Mouse (Mus musculus): ENCODE results near the gene Tmem87b. TPM values are rescaled to one million over a fixed set of nuclear protein-coding genes. Genes with fewer than 3 reads are reported as not detected.

Tmem87b gene
- polyA plus RNA-seq, 1 experiment from 2014 or later: 25.3 TPM

DNA sequence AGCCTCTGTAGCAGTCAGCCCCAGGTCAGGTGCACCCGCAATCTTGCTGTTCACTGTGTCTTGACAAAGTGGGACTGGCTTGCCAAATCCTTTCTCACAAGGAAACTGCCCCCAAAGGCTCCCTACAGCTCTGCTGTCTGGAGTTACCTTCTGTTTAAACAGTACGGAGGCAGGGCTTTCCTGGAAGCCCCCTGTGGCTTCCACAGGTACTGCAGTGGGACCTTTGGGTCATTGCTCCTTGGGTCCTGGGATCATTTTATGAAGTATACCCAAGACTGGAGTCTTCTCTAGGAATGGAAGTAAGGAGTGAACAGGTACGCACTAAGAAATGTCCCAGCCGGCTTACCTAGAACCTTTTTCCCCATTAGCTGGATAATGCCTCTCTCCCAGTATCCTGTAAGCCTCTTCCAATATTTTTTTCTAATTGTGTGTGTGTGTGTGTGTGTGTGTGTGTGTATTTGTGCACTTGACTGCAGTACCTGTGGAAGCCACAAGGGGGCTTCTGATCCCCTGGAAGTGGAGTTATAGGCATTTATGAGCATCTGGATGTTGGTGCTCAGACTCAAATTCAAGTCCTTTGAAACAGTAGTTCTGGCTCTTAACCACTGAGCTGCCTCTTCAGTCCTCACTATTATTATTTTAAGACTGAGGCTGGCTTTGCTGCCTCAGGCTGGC is 72.9 kb downstream of the Tmem87b start:
- H3K4me2 ChIP-seq (ENCODE audit: low read depth, low read length): no peak overlapping the region
- peaks cover 5% of the 10 kb centered on the region; the same call in 1 of the 2 replicates for H3K4me1 ChIP-seq (ENCODE audit: control insufficient read depth, insufficient read depth, low read length)
- peaks cover 3% of the 10 kb centered on the region for H3K9me3 ChIP-seq (replicated peaks; ENCODE audit: control insufficient read depth, low read length)
- no peak for ATAC-seq (replicated peaks; ENCODE audit: extremely low read depth, insufficient read depth, low FRiP score)
- WGBS: 87% methylated on average over 4 of the region's 4 CpGs
- no peak overlapping the region for H3K4me3 ChIP-seq (ENCODE audit: low read length)
- no peaks in the 10 kb centered on the region for H3K36me3 ChIP-seq (ENCODE audit: control insufficient read depth, insufficient read depth)
- no peak overlapping the region for H3K9ac ChIP-seq (ENCODE audit: low read length)
- H3K27me3 ChIP-seq (ENCODE audit: control insufficient read depth, insufficient read depth, low read length): no peaks in the 10 kb centered on the region; the same call in 1 of the 2 replicates
- H3K27ac ChIP-seq (ENCODE audit: low read length): no peak overlapping the region

DNA sequence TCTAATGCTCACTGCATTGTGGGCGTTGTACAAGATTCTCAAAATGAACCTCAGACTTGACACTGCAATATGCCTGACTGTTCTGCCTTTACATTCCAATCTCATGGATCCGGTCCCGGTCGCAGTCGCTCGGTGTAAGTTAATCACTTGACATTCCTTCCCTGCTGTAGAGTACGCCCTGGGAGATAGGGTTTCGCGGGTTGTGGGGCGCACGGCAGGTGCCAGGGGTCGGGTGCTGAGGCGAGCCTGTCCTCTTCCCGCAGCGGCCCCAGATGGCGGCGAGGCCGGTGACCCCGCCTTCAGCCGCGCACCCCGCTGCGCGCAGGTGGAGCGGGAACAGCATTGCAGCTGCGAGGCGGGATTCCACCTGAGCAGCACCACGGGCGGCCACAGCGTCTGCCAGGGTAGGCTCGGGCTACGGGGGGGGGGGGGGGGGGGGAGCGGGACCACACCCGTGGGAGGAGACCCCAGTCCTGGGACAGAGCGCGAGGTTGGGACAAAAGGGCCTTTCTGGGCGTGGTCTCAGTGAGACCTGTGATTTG is 74.3 kb downstream of the Tmem87b start:
- Histone ChIP-seq H3K27me3 (ENCODE audit: control insufficient read depth, insufficient read depth, low read length) (no peaks in the 10 kb centered on the region; the same call in 1 of the 2 replicates), H3K36me3 (ENCODE audit: control insufficient read depth, insufficient read depth) (no peaks in the 10 kb centered on the region), H3K4me1 (ENCODE audit: control insufficient read depth, insufficient read depth, low read length) (peaks cover 5% of the 10 kb centered on the region; the same call in 1 of the 2 replicates), H3K9me3 (replicated peaks; ENCODE audit: control insufficient read depth, low read length) (peaks cover 3% of the 10 kb centered on the region), H3K4me3 (ENCODE audit: low read length) (peak overlapping the region; percentile 55), H3K27ac (ENCODE audit: low read length) (no peak overlapping the region), H3K4me2 (ENCODE audit: low read depth, low read length) (peak overlapping the region; percentile 85), H3K9ac (ENCODE audit: low read length) (peak overlapping the region; percentile 62)
- peak; percentile 28; the same call in 1 of the 2 replicates for ATAC-seq (replicated peaks; ENCODE audit: extremely low read depth, insufficient read depth, low FRiP score)
- WGBS: 4% methylated on average over 31 of the region's 37 CpGs

DNA sequence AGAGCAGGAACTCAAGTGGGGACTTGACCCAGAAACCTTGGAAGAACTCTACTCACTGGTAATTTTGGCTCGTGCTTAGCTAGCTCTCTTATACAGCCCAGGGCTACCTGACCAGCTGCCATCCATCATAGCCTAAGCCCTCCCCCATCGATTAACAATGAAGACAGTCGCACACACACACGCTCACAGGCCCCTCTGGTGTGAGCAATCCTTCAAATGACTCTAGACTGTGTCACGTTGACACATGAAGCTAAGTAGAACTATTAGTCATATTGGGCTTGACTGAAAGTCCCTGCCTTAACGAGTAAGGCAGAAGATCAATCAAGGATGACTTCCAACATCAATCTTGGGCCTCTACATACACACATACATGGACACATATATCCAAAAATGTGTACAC is 84.9 kb downstream of the Tmem87b start:
- no peaks in the 10 kb centered on the region for H3K27me3 ChIP-seq (ENCODE audit: control insufficient read depth, insufficient read depth, low read length)
- H3K9me3 ChIP-seq (replicated peaks; ENCODE audit: control insufficient read depth, low read length): peaks cover 10% of the 10 kb centered on the region; the same call in 1 of the 2 replicates
- no peaks in the 10 kb centered on the region for H3K4me1 ChIP-seq (ENCODE audit: control insufficient read depth, insufficient read depth, low read length)
- ATAC-seq (replicated peaks; ENCODE audit: extremely low read depth, insufficient read depth, low FRiP score): no peak
- 76% methylated on average over 6 of the region's 6 CpGs for WGBS
- H3K27ac ChIP-seq (ENCODE audit: low read length): no peak overlapping the region
- H3K9ac ChIP-seq (ENCODE audit: low read length): no peak overlapping the region
- H3K36me3 ChIP-seq (ENCODE audit: control insufficient read depth, insufficient read depth): no peaks in the 10 kb centered on the region
- H3K4me3 ChIP-seq (ENCODE audit: low read length): no peak overlapping the region
- no peak overlapping the region for H3K4me2 ChIP-seq (ENCODE audit: low read depth, low read length)

DNA sequence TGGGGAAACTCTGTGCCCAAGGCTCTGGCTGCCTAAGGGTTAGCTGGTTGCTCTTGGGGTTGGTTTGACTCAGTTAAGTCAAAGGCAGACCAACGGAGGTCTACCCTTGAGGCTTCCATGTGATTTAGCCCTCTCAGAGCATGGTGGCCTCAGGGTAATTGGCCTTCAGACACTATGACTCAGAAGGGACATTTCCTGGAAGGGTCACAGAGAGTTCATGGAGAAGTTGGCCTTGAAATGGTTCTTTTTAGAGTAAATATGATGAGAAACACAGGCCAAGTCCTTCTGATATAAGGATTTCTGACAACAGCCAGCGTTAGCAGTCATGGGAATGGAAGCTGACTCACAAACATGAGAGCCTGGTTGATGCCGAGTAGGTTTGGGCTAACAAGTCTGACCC is 85.7 kb downstream of the Tmem87b start:
- Histone ChIP-seq H3K4me1 (ENCODE audit: control insufficient read depth, insufficient read depth, low read length) (no peaks in the 10 kb centered on the region), H3K27ac (ENCODE audit: low read length) (no peak overlapping the region), H3K36me3 (ENCODE audit: control insufficient read depth, insufficient read depth) (no peaks in the 10 kb centered on the region), H3K4me2 (ENCODE audit: low read depth, low read length) (no peak overlapping the region), H3K9me3 (replicated peaks; ENCODE audit: control insufficient read depth, low read length) (peaks cover 10% of the 10 kb centered on the region; the same call in 1 of the 2 replicates), H3K27me3 (ENCODE audit: control insufficient read depth, insufficient read depth, low read length) (no peaks in the 10 kb centered on the region), H3K9ac (ENCODE audit: low read length) (no peak overlapping the region), H3K4me3 (ENCODE audit: low read length) (no peak overlapping the region)
- 75% methylated on average over 3 of the region's 3 CpGs for WGBS
- no peak for ATAC-seq (replicated peaks; ENCODE audit: extremely low read depth, insufficient read depth, low FRiP score)

Other genes with a start within 250 kb of the Tmem87b start
- not detected in 2 replicates for gene Spdye4c, start 226.9 kb upstream of the Tmem87b start, polyA plus RNA-seq (2015; fragmentation: Nextera tagmentation; extraction: Ambion mirVana)
- 32.8 and 38.2 TPM in 2 replicates for gene Anapc1, start 130.7 kb upstream of the Tmem87b start, polyA plus RNA-seq (2015; fragmentation: Nextera tagmentation; extraction: Ambion mirVana)
- gene Mertk, start 119.2 kb upstream of the Tmem87b start, polyA plus RNA-seq (2015; fragmentation: Nextera tagmentation; extraction: Ambion mirVana): 3.7 and 4.2 TPM in 2 replicates
- 1.6 TPM in 2 replicates for gene Fbln7, start 44.9 kb downstream of the Tmem87b start, polyA plus RNA-seq (2015; fragmentation: Nextera tagmentation; extraction: Ambion mirVana)
- 5.2 and 5.5 TPM in 2 replicates for gene Zc3h8, start 126.0 kb downstream of the Tmem87b start, polyA plus RNA-seq (2015; fragmentation: Nextera tagmentation; extraction: Ambion mirVana)
- 0.89 and 1.3 TPM in 2 replicates for gene Zc3h6, start 149.3 kb downstream of the Tmem87b start, polyA plus RNA-seq (2015; fragmentation: Nextera tagmentation; extraction: Ambion mirVana)
- 8.6 and 10.6 TPM in 2 replicates for gene Gm10762, start 149.6 kb downstream of the Tmem87b start, polyA plus RNA-seq (2015; fragmentation: Nextera tagmentation; extraction: Ambion mirVana)
- 0.09 and 0.10 TPM in 2 replicates for gene Vinac1, start 230.1 kb downstream of the Tmem87b start, polyA plus RNA-seq (2015; fragmentation: Nextera tagmentation; extraction: Ambion mirVana)
- 7.0 and 8.4 TPM in 2 replicates for gene Ttl, start 247.8 kb downstream of the Tmem87b start, polyA plus RNA-seq (2015; fragmentation: Nextera tagmentation; extraction: Ambion mirVana)